In the genomic region with DNA sequence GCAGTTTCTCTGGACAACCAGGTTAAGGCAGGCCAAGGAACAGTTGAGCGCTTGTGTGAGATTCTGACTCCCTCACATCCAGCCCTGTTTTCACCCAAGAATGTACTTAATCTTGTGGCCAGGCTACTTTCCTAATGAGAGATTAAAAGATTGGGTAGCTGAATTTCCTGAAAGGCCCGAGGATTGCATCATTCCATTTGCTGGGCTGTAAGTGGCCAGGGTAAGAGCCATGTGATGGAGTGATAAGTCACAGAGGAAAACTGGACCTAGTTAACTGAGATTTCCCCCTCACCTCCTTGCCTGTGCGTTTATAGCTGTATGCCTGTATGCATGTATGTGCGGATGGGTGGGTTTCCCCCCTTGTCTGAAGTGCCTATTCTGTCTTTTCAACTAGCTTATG, we compare ENCODE assay signal across 17 mouse cellular contexts. TPM values are rescaled to one million over a fixed set of nuclear protein-coding genes. Genes with fewer than 3 reads are reported as not detected.
DNase-seq lines count a peak whose midpoint lies in the region; ATAC-seq and TF ChIP-seq lines count a peak whose summit lies in the region.
"Had no signal": no experiment of that assay in that cellular context is flagged by ENCODE, and none has a peak within 500 bp of the region (broad histone marks: within the 10 kb centered on the region; RNA-seq: fewer than 3 reads in every experiment).

No protein-coding gene starts in this region.

- peak; percentile 68; the same call in 1 of the 2 replicates for ATAC-seq in kidney, postnatal 0 days (replicated peaks; ENCODE audit: low FRiP score, low read depth)
- no peak for ATAC-seq in forebrain, postnatal 0 days
- ATAC-seq: forebrain, embryonic 16.5 days had no signal

- no peak overlapping the region for H3K9ac ChIP-seq in kidney, postnatal 0 days (ENCODE audit: low read depth, low read length)
- H3K9ac ChIP-seq in forebrain, postnatal 0 days: no peak overlapping the region
- H3K9ac ChIP-seq: hindbrain, embryonic 13.5 days; liver, embryonic 15.5 days; stomach, embryonic 15.5 days had no signal

- no peak for TF ChIP-seq CTCF in gastrocnemius, adult 2 months (IDR thresholded peaks at IDR 0.05)
- no peak for TF ChIP-seq CTCF in kidney, postnatal 0 days (IDR thresholded peaks at IDR 0.05; ENCODE audit: low read depth)
- TF ChIP-seq CTCF in embryonic fibroblast, embryonic 13.5 days (IDR thresholded peaks at IDR 0.05; ENCODE audit: borderline replicate concordance, insufficient read depth, low read length): no peak
- TF ChIP-seq CTCF in forebrain, postnatal 0 days (IDR thresholded peaks at IDR 0.05; ENCODE audit: low read depth): no peak

- WGBS in kidney, postnatal 0 days: 70% methylated on average over 4 of the region's 4 CpGs
- 76% methylated on average over 4 of the region's 4 CpGs for WGBS in forebrain, postnatal 0 days

- peak; percentile 26; the same call in 1 of the 2 replicates for TF ChIP-seq POLR2A in embryonic fibroblast, embryonic 13.5 days (IDR thresholded peaks at IDR 0.05; ENCODE audit: low read depth, low read length)

- no peak overlapping the region for H3K4me2 ChIP-seq in kidney, postnatal 0 days (ENCODE audit: low read length)
- H3K4me2 ChIP-seq in forebrain, postnatal 0 days (ENCODE audit: low read depth): no peak overlapping the region
- H3K4me2 ChIP-seq: hindbrain, embryonic 13.5 days; liver, embryonic 15.5 days; stomach, embryonic 15.5 days had no signal

- intact Hi-C loops in gastrocnemius, adult 2 months (cut with DNase I): loop anchor here (5.0 kb wide), 2 partner anchors 79 to 329 kb away; no protein-coding TSS in a partner anchor

- H3K4me3 ChIP-seq in gastrocnemius, adult 2 months: no peak overlapping the region
- H3K4me3 ChIP-seq in kidney, postnatal 0 days (replicated peaks; ENCODE audit: low read depth, low read length): no peak overlapping the region
- no peak overlapping the region for H3K4me3 ChIP-seq in embryonic fibroblast, embryonic 13.5 days (ENCODE audit: insufficient read depth, low read length)
- H3K4me3 ChIP-seq in forebrain, postnatal 0 days (ENCODE audit: low read depth, low read length): no peak overlapping the region
- H3K4me3 ChIP-seq: erythroblast, embryonic 14.5 days; hindbrain, embryonic 13.5 days; left cerebral cortex, adult 2 months; liver, embryonic 15.5 days; stomach, embryonic 15.5 days had no signal

- H3K27ac ChIP-seq in gastrocnemius, adult 2 months: peak overlapping the region; percentile 67
- H3K27ac ChIP-seq in kidney, postnatal 0 days: peak overlapping the region; percentile 43
- no peak overlapping the region for H3K27ac ChIP-seq in embryonic fibroblast, embryonic 13.5 days (ENCODE audit: insufficient read depth, low read length)
- H3K27ac ChIP-seq in forebrain, postnatal 0 days (ENCODE audit: low read depth, low read length): no peak overlapping the region
- H3K27ac ChIP-seq: hindbrain, embryonic 13.5 days; left cerebral cortex, adult 2 months; liver, embryonic 15.5 days; stomach, embryonic 15.5 days had no signal

- peaks cover 9% of the 10 kb centered on the region; the same call in 1 of the 2 replicates for H3K36me3 ChIP-seq in kidney, postnatal 0 days (ENCODE audit: insufficient read depth, low read length)
- H3K36me3 ChIP-seq in forebrain, postnatal 0 days (ENCODE audit: insufficient read depth): no peaks in the 10 kb centered on the region
- H3K36me3 ChIP-seq: hindbrain, embryonic 13.5 days; liver, embryonic 15.5 days; stomach, embryonic 15.5 days had no signal

- no peak for DNase-seq in gastrocnemius, adult 2 months
- no peak for DNase-seq in gastrocnemius, postnatal 25 days
- DNase-seq in kidney, postnatal 0 days (ENCODE audit: low spot score): peak; percentile 43
- no peak for DNase-seq in kidney, postnatal 14 days
- DNase-seq in 416B (ENCODE audit: low read depth): peak; percentile 90
- no peak for DNase-seq in forebrain, postnatal 0 days
- DNase-seq in cerebellum, adult 8-10 months: no peak
- DNase-seq: cerebellum, postnatal 25 days; heart, postnatal 10 days; spleen, adult 18-20 months had no signal

- no peaks in the 10 kb centered on the region for H3K9me3 ChIP-seq in kidney, postnatal 0 days (replicated peaks; ENCODE audit: low read length)
- H3K9me3 ChIP-seq in forebrain, postnatal 0 days (ENCODE audit: low read length): no peaks in the 10 kb centered on the region
- H3K9me3 ChIP-seq: hindbrain, embryonic 13.5 days; liver, embryonic 15.5 days; stomach, embryonic 15.5 days had no signal

- peaks cover 38% of the 10 kb centered on the region for H3K4me1 ChIP-seq in kidney, postnatal 0 days (replicated peaks; ENCODE audit: insufficient read depth, low read length)
- H3K4me1 ChIP-seq in embryonic fibroblast, embryonic 13.5 days (ENCODE audit: control insufficient read depth, insufficient read depth, low read length): peaks cover 5% of the 10 kb centered on the region
- H3K4me1 ChIP-seq in forebrain, postnatal 0 days (ENCODE audit: insufficient read depth): no peaks in the 10 kb centered on the region
- H3K4me1 ChIP-seq: hindbrain, embryonic 13.5 days had no signal

- no peaks in the 10 kb centered on the region for H3K27me3 ChIP-seq in kidney, postnatal 0 days (ENCODE audit: insufficient read depth, low read length)
- H3K27me3 ChIP-seq in forebrain, postnatal 0 days (ENCODE audit: insufficient read depth, low read length): no peaks in the 10 kb centered on the region
- H3K27me3 ChIP-seq: hindbrain, embryonic 13.5 days; liver, embryonic 15.5 days; stomach, embryonic 15.5 days had no signal

RNA-seq across cellular contexts. Expression of gene Fzd4, which starts 11.9 kb away (rescaled TPM):
- 10 to 100 TPM; 30.6 to 32.4 TPM for total RNA-seq in gastrocnemius, adult 2 months (2021)
- 10 to 100 TPM; 22.0 to 39.9 TPM for total RNA-seq in gastrocnemius, postnatal 25 days (2021)
- polyA plus RNA-seq in kidney, postnatal 0 days (2015; fragmentation: Nextera tagmentation; extraction: Ambion mirVana): 29.6 and 30.9 TPM in 2 replicates
- polyA plus RNA-seq in embryonic fibroblast, embryonic 13.5 days (2011; ENCODE audit: insufficient read length, low read depth, missing spikeins): 5.1 and 9.5 TPM in 2 replicates
- 3.1 and 3.8 TPM in 2 replicates for total RNA-seq in forebrain, postnatal 0 days (2014; rRNA removed)
- 1.3 and 1.5 TPM in 2 replicates for polyA plus RNA-seq in forebrain, postnatal 0 days (2015; fragmentation: Nextera tagmentation; extraction: Ambion mirVana)
- polyA plus RNA-seq: erythroblast, embryonic 14.5 days had no signal

RNA-seq across cellular contexts. Expression of gene Tmem135, which starts 12.0 kb away (rescaled TPM):
- total RNA-seq in gastrocnemius, adult 2 months (2021): 10 to 100 TPM; 13.2 to 19.6 TPM
- total RNA-seq in gastrocnemius, postnatal 25 days (2021): 10 to 100 TPM; 13.1 to 21.6 TPM
- polyA plus RNA-seq in kidney, postnatal 0 days (2015; fragmentation: Nextera tagmentation; extraction: Ambion mirVana): 41.6 and 45.5 TPM in 2 replicates
- 22.5 and 22.6 TPM in 2 replicates for polyA plus RNA-seq in embryonic fibroblast, embryonic 13.5 days (2011; ENCODE audit: insufficient read length, low read depth, missing spikeins)
- 19.2 and 23.2 TPM in 2 replicates for total RNA-seq in forebrain, postnatal 0 days (2014; rRNA removed)
- polyA plus RNA-seq in forebrain, postnatal 0 days (2015; fragmentation: Nextera tagmentation; extraction: Ambion mirVana): 20.0 and 27.9 TPM in 2 replicates

Comparison
In these comparisons a context has a peak if more than half of its experiments do, and no peak if none do; other contexts are left out.
1. DNase-seq: peak in kidney, postnatal 0 days (single experiment) and 416B (single experiment); none in gastrocnemius, adult 2 months (single experiment), gastrocnemius, postnatal 25 days (single experiment), kidney, postnatal 14 days (single experiment), forebrain, postnatal 0 days (single experiment) and cerebellum, adult 8-10 months (single experiment).
2. H3K27ac ChIP-seq: peak in gastrocnemius, adult 2 months (single experiment) and kidney, postnatal 0 days (single experiment); none in embryonic fibroblast, embryonic 13.5 days (single experiment) and forebrain, postnatal 0 days (single experiment).